Mouse (Mus musculus): Measurements from ENCODE around the gene Zc3hc1. TPM values are rescaled to one million over a fixed set of nuclear protein-coding genes. Genes with fewer than 3 reads are reported as not detected.

The Zc3hc1 gene
- 77.7 and 83.9 TPM in 2 replicates for polyA plus RNA-seq (2015; fragmentation: Nextera tagmentation; extraction: Ambion mirVana)

DNA sequence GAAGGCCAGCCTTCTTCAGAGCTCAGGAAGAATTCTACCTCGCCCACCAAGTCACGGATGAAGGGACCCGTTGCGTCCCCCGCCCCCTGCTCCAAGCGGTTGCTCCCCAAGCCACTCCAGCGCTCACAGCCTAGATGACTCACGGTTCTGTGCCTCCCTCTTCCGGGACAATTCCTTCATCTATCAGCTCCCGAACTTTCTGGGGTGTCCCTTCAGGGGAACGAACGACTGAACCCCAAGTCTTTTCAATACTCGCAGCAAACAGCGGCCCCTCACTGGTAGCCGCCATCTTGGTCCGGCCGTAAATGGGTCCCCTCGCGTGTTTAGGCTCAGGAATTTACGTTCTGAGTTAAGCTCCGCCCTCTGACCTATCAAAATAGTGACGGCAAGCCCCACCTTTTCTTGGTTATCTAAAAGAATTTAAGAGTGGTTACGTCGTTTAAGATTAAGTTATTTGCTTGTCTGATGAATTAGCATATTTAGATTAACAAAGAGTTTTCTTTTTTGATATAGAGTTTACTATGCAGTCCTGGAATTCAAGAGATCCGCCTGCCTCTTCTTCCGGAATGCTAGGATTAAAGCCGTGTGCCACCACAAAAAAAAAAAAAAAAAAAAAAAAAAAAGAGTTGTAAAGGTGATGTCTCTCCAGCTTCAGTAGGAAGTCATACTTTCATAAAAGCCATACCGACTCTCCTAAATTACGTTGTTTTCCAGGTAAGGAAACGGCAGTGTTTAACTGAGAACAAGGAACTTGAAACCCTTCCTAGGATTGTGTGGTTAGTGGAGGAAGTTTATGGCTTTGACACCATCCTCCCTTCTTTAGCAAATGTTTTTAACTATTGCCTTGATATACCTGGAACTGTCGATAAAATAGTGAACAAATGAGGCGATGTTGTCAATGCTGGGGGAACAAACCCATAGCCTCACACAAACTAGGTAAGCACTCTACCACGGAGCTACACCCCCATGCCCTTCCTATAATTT lies at the start of gene Zc3hc1:
TSS of gene Zc3hc1 (minus strand) at position 315 of the 984 bp plus-strand sequence.
- whole genome bisulfite sequencing = 17% methylated on average over 33 of the region's 33 CpGs
- peaks cover 16% of the 10 kb centered on the region for H3K36me3 ChIP-seq

DNA sequence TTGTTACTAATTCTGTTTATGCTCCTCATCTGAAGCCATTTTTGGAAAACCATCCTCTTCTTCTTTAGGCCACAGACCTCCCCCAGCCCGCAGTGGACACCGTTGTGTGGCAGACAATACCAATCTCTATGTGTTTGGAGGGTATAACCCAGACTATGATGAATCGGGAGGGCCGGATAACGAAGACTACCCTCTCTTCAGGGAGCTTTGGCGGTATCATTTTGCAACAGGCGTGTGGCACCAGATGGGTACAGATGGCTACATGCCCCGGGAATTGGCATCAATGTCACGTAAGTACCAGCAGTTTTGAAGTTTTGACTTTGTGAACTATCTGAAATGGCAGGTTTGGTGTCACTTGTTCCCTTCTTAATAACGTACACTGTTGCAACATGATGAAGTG lies 48.7 kb upstream of the Zc3hc1 start:
- no peak overlapping the region for H3K9ac ChIP-seq
- no peaks in the 10 kb centered on the region for H3K27me3 ChIP-seq
- no peak overlapping the region for H3K4me2 ChIP-seq (replicated peaks)
- no peaks in the 10 kb centered on the region for H3K4me1 ChIP-seq
- ATAC-seq (ENCODE audit: low FRiP score, low read depth) = no peak
- WGBS = 96% methylated on average over 10 of the region's 10 CpGs
- H3K4me3 ChIP-seq = no peak overlapping the region
- peaks cover 61% of the 10 kb centered on the region for H3K36me3 ChIP-seq
- H3K27ac ChIP-seq = no peak overlapping the region; the same call in 1 of the 2 replicates
- no peaks in the 10 kb centered on the region for H3K9me3 ChIP-seq

More for the DNA sequence above, at the start of gene Zc3hc1:
- peak; percentile 75 for ATAC-seq (ENCODE audit: low FRiP score, low read depth)
- H3K4me3 ChIP-seq = peak within 1 kb of the TSS; percentile 78
- H3K9ac ChIP-seq = peak within 1 kb of the TSS; percentile 81
- H3K4me1 ChIP-seq = peaks cover 5% of the 10 kb centered on the region; the same call in 1 of the 2 replicates
- H3K27ac ChIP-seq = peak within 1 kb of the TSS; percentile 58; the same call in 1 of the 2 replicates
- H3K4me2 ChIP-seq (replicated peaks) = peak within 1 kb of the TSS; percentile 57
- no peaks in the 10 kb centered on the region for H3K9me3 ChIP-seq
- no peaks in the 10 kb centered on the region for H3K27me3 ChIP-seq

DNA sequence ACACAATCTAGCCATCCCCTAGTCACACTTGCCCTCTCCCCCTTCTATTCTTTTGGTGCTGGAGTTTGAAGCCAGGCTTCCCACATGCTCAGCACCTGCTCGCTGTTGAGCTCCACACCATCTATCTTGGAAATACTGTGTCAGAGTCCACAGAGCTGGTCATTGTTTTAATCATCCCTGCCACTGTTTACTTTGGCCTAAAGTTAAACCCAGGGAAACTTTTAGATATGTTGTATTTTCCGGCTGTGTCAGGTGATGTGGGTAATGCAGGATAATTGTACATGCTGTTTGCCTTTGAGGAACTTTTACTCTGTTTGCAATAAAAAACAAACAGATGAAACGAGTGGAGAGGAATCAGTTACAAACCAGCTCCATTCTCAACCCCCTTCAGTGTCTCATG lies 46.2 kb upstream of the Zc3hc1 start:
- peaks cover 2% of the 10 kb centered on the region; the same call in 1 of the 2 replicates for H3K4me1 ChIP-seq
- no peaks in the 10 kb centered on the region for H3K9me3 ChIP-seq
- peaks cover 41% of the 10 kb centered on the region for H3K36me3 ChIP-seq
- H3K4me2 ChIP-seq (replicated peaks) = no peak overlapping the region
- H3K27me3 ChIP-seq = no peaks in the 10 kb centered on the region
- no peak for ATAC-seq (ENCODE audit: low FRiP score, low read depth)
- H3K27ac ChIP-seq = no peak overlapping the region
- WGBS = 65% methylated on average over 3 of the region's 3 CpGs
- H3K9ac ChIP-seq = no peak overlapping the region
- no peak overlapping the region for H3K4me3 ChIP-seq

DNA sequence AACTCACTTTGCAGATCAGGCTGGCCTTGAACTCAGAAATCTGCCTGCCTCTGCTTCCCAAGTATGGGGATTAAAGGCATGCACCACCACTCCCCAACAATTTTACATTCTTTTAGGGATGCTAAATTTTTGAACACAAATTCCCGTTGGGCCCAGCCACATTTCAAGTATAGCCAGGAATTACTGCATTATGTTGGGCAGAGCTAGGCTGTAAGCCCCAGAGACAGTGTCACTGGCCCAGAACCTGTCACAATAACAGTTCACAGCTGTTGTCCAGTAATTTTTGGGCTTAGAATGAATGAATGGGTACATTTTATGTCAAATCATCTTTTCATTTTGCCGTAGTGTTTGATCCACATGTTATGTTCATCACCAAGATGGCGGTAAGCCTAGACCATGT lies 45.6 kb upstream of the Zc3hc1 start:
- Histone ChIP-seq H3K9ac (no peak overlapping the region), H3K4me1 (peaks cover 2% of the 10 kb centered on the region; the same call in 1 of the 2 replicates), H3K27ac (no peak overlapping the region), H3K4me3 (no peak overlapping the region), H3K9me3 (no peaks in the 10 kb centered on the region), H3K36me3 (peaks cover 35% of the 10 kb centered on the region), H3K27me3 (no peaks in the 10 kb centered on the region), H3K4me2 (replicated peaks) (no peak overlapping the region)
- ATAC-seq (ENCODE audit: low FRiP score, low read depth) = no peak
- WGBS = 93% methylated on average over 3 of the region's 3 CpGs

DNA sequence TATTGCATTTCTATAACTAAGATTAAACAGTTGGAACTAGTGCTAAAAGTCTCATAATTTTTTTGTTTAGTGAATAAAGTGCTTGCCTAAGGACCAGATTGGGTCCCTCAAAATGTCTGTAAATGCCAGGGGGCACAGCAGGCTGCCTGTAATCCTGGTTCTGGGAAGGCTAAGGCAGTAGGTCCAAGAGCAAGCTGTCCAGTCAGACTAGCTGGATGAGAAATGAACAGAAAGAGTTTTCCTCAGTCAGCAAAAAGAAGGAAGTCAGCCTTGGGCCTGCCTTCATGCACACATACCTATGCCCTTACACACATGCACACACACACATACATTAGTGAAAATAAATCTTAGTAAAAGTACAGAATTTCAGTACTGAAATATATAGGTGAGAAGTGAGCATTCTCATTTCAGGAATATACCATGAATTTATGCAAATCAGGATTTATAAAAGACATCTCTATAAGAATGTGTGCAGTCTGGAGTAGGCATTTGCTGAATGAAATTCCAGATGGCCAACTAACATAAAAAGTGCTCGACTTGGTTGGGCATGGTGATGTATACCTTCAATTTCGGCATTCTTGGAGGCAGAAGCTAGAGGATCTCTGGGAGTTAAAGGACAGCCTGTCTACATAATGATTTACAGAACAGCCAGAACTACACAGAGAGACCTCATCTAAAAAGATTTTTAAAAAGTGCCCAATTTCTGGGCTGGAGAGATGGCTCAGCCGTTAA lies 41.8 kb upstream of the Zc3hc1 start:
- Histone ChIP-seq H3K4me3 (no peak overlapping the region), H3K27ac (peak overlapping the region; percentile 70), H3K36me3 (peaks cover 22% of the 10 kb centered on the region), H3K9ac (no peak overlapping the region), H3K4me1 (peaks cover 2% of the 10 kb centered on the region; the same call in 1 of the 2 replicates), H3K9me3 (no peaks in the 10 kb centered on the region), H3K27me3 (no peaks in the 10 kb centered on the region), H3K4me2 (replicated peaks) (no peak overlapping the region)
- no peak for ATAC-seq (ENCODE audit: low FRiP score, low read depth)
- WGBS = 51% methylated on average over 3 of the region's 3 CpGs

DNA sequence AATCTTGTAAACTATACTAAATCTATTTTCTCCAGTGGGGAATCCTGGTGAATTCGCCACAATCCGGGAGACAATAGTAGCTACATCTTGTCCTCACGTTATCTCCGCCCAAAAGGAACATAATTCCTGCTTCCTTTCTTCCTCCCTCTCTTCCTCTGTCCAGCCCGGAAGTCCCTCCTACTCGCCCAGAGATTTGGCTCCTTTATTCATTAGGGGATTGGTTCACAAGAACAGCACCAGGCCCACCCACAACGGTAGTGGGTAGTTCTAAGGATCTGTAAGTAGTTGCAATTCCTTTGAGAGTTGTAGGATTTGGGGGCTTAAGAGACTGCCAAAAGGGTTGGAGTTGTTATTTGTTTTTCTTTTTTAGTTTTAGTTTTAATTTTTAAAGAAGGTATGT lies 26.0 kb upstream of the Zc3hc1 start:
- Histone ChIP-seq H3K27ac (no peak overlapping the region), H3K9me3 (no peaks in the 10 kb centered on the region), H3K27me3 (no peaks in the 10 kb centered on the region), H3K4me3 (no peak overlapping the region), H3K4me2 (replicated peaks) (no peak overlapping the region), H3K4me1 (no peaks in the 10 kb centered on the region; the same call in 1 of the 2 replicates), H3K36me3 (peaks cover 23% of the 10 kb centered on the region), H3K9ac (no peak overlapping the region)
- 87% methylated on average over 7 of the region's 7 CpGs for WGBS
- no peak for ATAC-seq (ENCODE audit: low FRiP score, low read depth)

DNA sequence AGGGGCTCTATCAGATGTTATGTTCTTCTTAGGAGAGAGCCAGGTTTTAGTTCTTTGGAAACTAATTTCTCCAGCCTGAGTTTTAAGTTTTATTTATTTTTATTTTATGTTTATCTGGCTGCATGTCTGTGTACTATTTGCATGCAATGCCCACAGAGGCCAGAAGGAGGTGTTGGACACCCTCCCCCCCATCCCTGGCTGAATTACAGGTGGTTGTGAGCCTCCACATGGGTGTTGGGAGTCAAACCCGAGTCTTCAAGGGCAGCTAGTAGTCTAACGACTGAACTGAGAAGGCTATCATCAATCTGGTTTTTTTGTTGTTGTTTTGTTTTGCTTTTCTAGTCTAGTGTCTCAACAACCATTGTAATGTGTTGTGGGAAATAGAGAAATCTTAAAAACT lies 25.3 kb upstream of the Zc3hc1 start:
- no peak for ATAC-seq (ENCODE audit: low FRiP score, low read depth)
- Histone ChIP-seq H3K9ac (no peak overlapping the region), H3K27ac (no peak overlapping the region), H3K36me3 (peaks cover 18% of the 10 kb centered on the region), H3K9me3 (no peaks in the 10 kb centered on the region), H3K4me3 (no peak overlapping the region), H3K4me1 (no peaks in the 10 kb centered on the region; the same call in 1 of the 2 replicates), H3K27me3 (no peaks in the 10 kb centered on the region), H3K4me2 (replicated peaks) (no peak overlapping the region)
- 98% methylated on average over 2 of the region's 2 CpGs for WGBS

DNA sequence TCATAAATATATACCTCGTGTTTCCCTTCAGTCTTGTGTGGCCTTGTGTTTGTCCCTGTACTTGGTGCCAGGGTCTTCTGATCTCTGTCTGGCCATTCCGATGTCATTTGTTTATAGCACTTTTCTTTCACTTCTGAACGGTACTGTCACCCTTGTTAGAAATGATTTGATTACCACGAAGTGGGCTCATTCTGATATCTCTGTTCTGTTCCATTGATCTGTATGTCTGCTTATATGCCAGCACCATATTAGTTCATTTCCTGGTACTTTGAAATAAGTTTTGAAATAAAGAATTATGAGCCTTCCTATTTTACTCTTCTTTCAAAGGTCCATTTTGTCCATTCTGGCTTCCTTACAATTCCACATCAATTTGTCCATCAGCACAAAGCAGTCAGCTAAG lies 20.5 kb upstream of the Zc3hc1 start:
- Histone ChIP-seq H3K4me2 (replicated peaks) (no peak overlapping the region), H3K9me3 (no peaks in the 10 kb centered on the region), H3K9ac (no peak overlapping the region), H3K36me3 (peaks cover 4% of the 10 kb centered on the region), H3K27ac (no peak overlapping the region), H3K4me3 (no peak overlapping the region), H3K4me1 (no peaks in the 10 kb centered on the region), H3K27me3 (no peaks in the 10 kb centered on the region)
- 74% methylated on average over 4 of the region's 4 CpGs for WGBS
- ATAC-seq (ENCODE audit: low FRiP score, low read depth) = no peak

DNA sequence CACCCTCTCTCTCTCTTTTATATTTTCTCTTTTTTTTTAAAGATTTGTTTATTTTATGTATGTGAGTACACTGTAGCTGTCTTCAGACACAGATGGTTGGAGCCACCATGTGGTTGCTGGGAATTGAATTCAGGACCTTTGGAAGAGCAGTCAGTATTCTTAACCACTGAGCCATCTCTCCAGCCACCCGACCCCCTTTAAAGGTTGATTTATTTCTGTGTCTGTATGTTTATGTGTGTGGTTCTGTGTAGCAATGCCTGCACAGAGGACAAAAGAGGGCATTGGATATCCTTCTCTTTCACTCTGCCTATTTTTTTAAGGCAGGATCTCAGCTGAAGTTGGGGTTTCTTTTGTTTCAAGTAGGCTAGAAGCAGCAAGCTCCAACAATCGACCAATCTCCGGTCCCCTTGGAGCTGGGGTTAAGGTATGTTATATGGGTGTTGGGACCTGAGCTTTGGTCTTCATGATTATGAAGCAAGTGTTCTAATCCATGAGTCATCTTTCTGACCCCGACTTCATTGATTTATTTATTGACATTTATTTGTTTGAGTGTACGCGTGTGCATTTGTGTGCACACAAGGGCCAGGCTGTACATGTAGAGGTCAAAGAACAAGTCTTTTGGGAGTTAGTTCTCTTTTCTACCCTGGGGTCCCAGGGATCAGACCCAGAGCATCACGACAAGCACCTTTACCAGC lies 18.7 kb upstream of the Zc3hc1 start:
- Histone ChIP-seq H3K4me3 (no peak overlapping the region), H3K9ac (no peak overlapping the region; the same call in 1 of the 2 replicates), H3K4me2 (replicated peaks) (no peak overlapping the region), H3K27ac (no peak overlapping the region), H3K36me3 (peaks cover 4% of the 10 kb centered on the region), H3K9me3 (no peaks in the 10 kb centered on the region), H3K27me3 (no peaks in the 10 kb centered on the region), H3K4me1 (peaks cover 4% of the 10 kb centered on the region; the same call in 1 of the 2 replicates)
- 89% methylated on average over 7 of the region's 7 CpGs for WGBS
- no peak for ATAC-seq (ENCODE audit: low FRiP score, low read depth)

DNA sequence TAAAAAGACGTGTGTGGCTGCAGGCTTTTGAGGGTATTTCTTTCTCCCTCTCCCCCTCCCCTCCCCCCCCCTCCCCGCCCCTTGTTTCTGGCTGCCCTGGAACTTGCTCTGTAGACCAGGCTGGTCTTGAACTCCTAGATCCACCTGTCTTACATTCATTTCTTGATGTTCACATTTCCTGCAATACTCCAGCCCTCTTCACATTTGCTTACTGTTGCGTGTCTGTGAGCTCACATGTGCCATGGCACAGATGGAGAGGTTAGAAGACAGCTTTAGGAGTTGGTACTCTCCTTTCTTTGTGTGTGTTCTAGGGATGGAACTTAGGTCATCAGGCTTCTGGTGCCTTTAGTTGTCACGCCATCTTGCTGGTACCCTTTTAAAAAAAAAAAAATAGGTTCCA lies 17.4 kb upstream of the Zc3hc1 start:
- no peaks in the 10 kb centered on the region for H3K27me3 ChIP-seq
- H3K9me3 ChIP-seq = no peaks in the 10 kb centered on the region
- no peak overlapping the region for H3K27ac ChIP-seq
- H3K36me3 ChIP-seq = peaks cover 4% of the 10 kb centered on the region
- H3K4me1 ChIP-seq = peaks cover 8% of the 10 kb centered on the region
- no peak overlapping the region for H3K4me2 ChIP-seq (replicated peaks)
- no peak overlapping the region for H3K4me3 ChIP-seq
- ATAC-seq (ENCODE audit: low FRiP score, low read depth) = no peak
- 89% methylated on average over 3 of the region's 4 CpGs for WGBS
- no peak overlapping the region for H3K9ac ChIP-seq

DNA sequence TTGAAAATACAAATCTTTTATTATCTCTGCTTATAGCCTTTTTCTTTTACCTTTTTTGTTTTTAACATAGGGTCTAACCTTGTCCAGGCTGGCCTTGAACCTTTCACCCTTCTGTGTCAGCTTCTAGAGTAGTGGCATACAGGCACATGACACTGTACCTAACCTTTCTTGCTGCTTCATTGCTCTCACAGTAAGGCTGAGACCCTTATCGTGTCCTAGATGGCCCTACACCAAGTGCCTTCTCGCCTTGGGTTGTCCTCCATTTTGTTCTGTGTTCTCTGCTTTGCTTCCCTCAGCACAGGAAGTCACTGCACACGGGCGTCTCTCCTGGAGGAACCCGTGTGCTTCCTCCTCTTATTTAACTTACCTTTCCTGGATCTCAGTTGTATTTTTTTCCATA lies 13.8 kb upstream of the Zc3hc1 start:
- no peak for ATAC-seq (ENCODE audit: low FRiP score, low read depth)
- Histone ChIP-seq H3K9me3 (no peaks in the 10 kb centered on the region), H3K4me3 (no peak overlapping the region), H3K4me1 (peaks cover 8% of the 10 kb centered on the region), H3K4me2 (replicated peaks) (peak overlapping the region; percentile 28; the same call in 1 of the 2 replicates), H3K27ac (no peak overlapping the region), H3K9ac (no peak overlapping the region), H3K27me3 (no peaks in the 10 kb centered on the region), H3K36me3 (peaks cover 4% of the 10 kb centered on the region; the same call in 1 of the 2 replicates)
- 81% methylated on average over 5 of the region's 5 CpGs for WGBS
